Mouse (Mus musculus) brain, adult 2 months (tissue): ENCODE measurements around the gene Arhgap45.
"Not testable (repeated sequence)": the region's sequence is repeated elsewhere in the genome, so short reads cannot be mapped to it uniquely, and the experiment has no call there.

Experiments
- DNase-seq: peaks from one replicate; pipeline ENCODE4 v3.0.0; 2011; ENCODE audit warnings: low read depth, low spot score

Arhgap45 gene

GRCm38 (mm10) chr10:80033511-80034391, 17.3 kb downstream of the Arhgap45 start:
- DNase-seq = peak; percentile 83

GRCm38 (mm10) chr10:80035148-80035547, 18.7 kb downstream of the Arhgap45 start:
- DNase-seq = no peak

GRCm38 (mm10) chr10:80035686-80036085, 19.2 kb downstream of the Arhgap45 start:
- no peak for DNase-seq

GRCm38 (mm10) chr10:80036832-80037231, 20.4 kb downstream of the Arhgap45 start:
- no peak for DNase-seq

GRCm38 (mm10) chr10:80039559-80039979, 23.1 kb downstream of the Arhgap45 start, which contains the start of gene Polr2e:
Polr2e (minus strand) TSS chr10:80039795.
- peak; percentile 99 for DNase-seq

GRCm38 (mm10) chr10:80041409-80042060, 25.1 kb downstream of the Arhgap45 start:
- not testable (repeated sequence) for DNase-seq

GRCm38 (mm10) chr10:80044087-80044486, 27.6 kb downstream of the Arhgap45 start:
- DNase-seq = peak; percentile 83

GRCm38 (mm10) chr10:80045364-80045763, 28.9 kb downstream of the Arhgap45 start:
- not testable (repeated sequence) for DNase-seq

- DNase-seq = peak; percentile 75
Measured at GRCm38 (mm10) chr10:80045766-80046165, 29.3 kb downstream of the Arhgap45 start.

GRCm38 (mm10) chr10:80047041-80047565, 30.6 kb downstream of the Arhgap45 start, which contains the start of gene Gpx4:
Gpx4 (plus strand) TSS chr10:80047166.
- DNase-seq = no peak

- DNase-seq = peak; percentile 86
Measured at GRCm38 (mm10) chr10:80048396-80048795, 31.9 kb downstream of the Arhgap45 start.

GRCm38 (mm10) chr10:80048834-80049233, 32.4 kb downstream of the Arhgap45 start:
- DNase-seq = no peak

GRCm38 (mm10) chr10:80050244-80050643, 33.8 kb downstream of the Arhgap45 start:
- no peak for DNase-seq

- DNase-seq = no peak
Measured at GRCm38 (mm10) chr10:80050885-80051617, 34.6 kb downstream of the Arhgap45 start.

- DNase-seq = no peak
Measured at GRCm38 (mm10) chr10:80051618-80052373, 35.3 kb downstream of the Arhgap45 start.

- no peak for DNase-seq
Measured at GRCm38 (mm10) chr10:80052374-80052764, 35.9 kb downstream of the Arhgap45 start.

- peak; percentile 100 for DNase-seq
Measured at GRCm38 (mm10) chr10:80053259-80053780, 36.9 kb downstream of the Arhgap45 start.

GRCm38 (mm10) chr10:80053831-80054815, 37.7 kb downstream of the Arhgap45 start:
- peak; percentile 74 for DNase-seq

GRCm38 (mm10) chr10:80054911-80055310, 38.5 kb downstream of the Arhgap45 start:
- DNase-seq = peak; percentile 44
